Mouse (Mus musculus) kidney, embryonic 16.5 days (tissue): ENCODE results near the gene Psd4. TPM values are rescaled to one million over a fixed set of nuclear protein-coding genes. Genes with fewer than 3 reads are reported as not detected.

Source experiments
- ATAC-seq: fragments of 200-750 bp; cut with Nextera tagmentation; 2 replicates; pipeline ENCODE4 v1.8.0; 2017; ENCODE audit warnings: moderate TSS enrichment; ENCODE audit not compliant: low FRiP score, low TSS enrichment
- H3K27ac ChIP-seq: fragments of 300-500 bp; sonication (generic); 2 replicates; pipeline ENCODE4 v1.5.1; 2014; ENCODE audit warnings: low read length
- H3K27me3 ChIP-seq: fragments of 300-500 bp; sonication (generic); 2 replicates; pipeline ENCODE4 v1.6.1; 2014; ENCODE audit warnings: low read length, control low read depth, mixed read lengths; ENCODE audit not compliant: insufficient read depth
- H3K36me3 ChIP-seq: fragments of 300-500 bp; sonication (generic); 2 replicates; pipeline ENCODE4 v1.6.1; 2014; ENCODE audit warnings: low read length, control low read depth, mixed read lengths; ENCODE audit not compliant: insufficient read depth
- H3K4me1 ChIP-seq: fragments of 300-500 bp; sonication (generic); 2 replicates; pipeline ENCODE4 v1.6.1; 2014; ENCODE audit warnings: low read length, control low read depth, mixed read lengths; ENCODE audit not compliant: insufficient read depth
- H3K4me2 ChIP-seq: fragments of 300-500 bp; sonication (generic); replicated peaks from 2 replicates; pipeline ENCODE4 v1.6.1; 2014; ENCODE audit warnings: low read depth, low read length
- H3K4me3 ChIP-seq: fragments of 300-500 bp; sonication (generic); 2 replicates; pipeline ENCODE4 v1.5.1; 2014; ENCODE audit warnings: mild to moderate bottlenecking, low read length
- H3K9ac ChIP-seq: fragments of 300-500 bp; sonication (generic); replicated peaks from 2 replicates; pipeline ENCODE4 v1.6.1; 2014; ENCODE audit warnings: low read length
- H3K9me3 ChIP-seq: fragments of 300-500 bp; sonication (generic); 2 replicates; pipeline ENCODE4 v1.6.1; 2016; ENCODE audit warnings: low read length, control low read depth
- WGBS: fragments of 180-500 bp; shearing (Covaris S2); extraction: QIAGEN DNeasy Blood & Tissue Kit; methylation state at CpG from one replicate; pipeline ENCODE4 v1.1.7; 2014; 5-methylcytosine and 5-hydroxymethylcytosine counted together
- polyA plus RNA-seq: library from polyadenylated mRNA; unstranded; fragments of >200 nt; fragmentation: Nextera tagmentation; extraction: Ambion mirVana; gene quantifications from 2 replicates; pipeline ENCODE4 v1.2.1, GENCODE M21; 2015

Gene Psd4
- polyA plus RNA-seq, 1 experiment from 2014 or later = 3.1 TPM

DNA sequence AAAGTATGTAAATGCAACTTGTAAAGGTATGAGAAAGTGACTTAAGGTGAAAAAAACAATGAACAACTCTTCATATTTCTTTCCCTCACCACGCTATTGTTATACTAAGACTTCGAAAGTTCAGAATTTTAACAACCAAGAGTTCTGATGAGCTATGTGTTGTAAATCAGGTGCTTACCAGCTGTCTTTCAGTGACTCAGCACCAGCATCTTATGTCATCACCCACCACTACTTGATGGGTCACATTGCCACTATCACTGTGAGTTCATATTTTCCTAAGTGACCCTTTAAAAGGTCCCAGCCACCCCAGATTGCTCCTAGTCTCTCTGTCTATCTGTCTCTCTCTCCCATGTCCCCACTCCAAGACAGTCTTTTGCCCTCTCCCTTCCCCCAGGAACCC is 14.3 kb upstream of the Psd4 start:
- H3K27ac ChIP-seq = no peak overlapping the region
- no peak overlapping the region for H3K9ac ChIP-seq
- H3K4me2 ChIP-seq = no peak overlapping the region
- 87% methylated on average over 2 of the region's 2 CpGs for WGBS
- no peaks in the 10 kb centered on the region for H3K4me1 ChIP-seq
- ATAC-seq = no peak
- H3K36me3 ChIP-seq = no peaks in the 10 kb centered on the region
- H3K27me3 ChIP-seq = no peaks in the 10 kb centered on the region
- no peaks in the 10 kb centered on the region for H3K9me3 ChIP-seq
- no peak overlapping the region for H3K4me3 ChIP-seq

GRCm38 (mm10) chr2:24357642-24358041 is 9.7 kb upstream of the Psd4 start:
- H3K36me3 ChIP-seq = no peaks in the 10 kb centered on the region
- no peaks in the 10 kb centered on the region for H3K9me3 ChIP-seq
- no peak overlapping the region for H3K4me2 ChIP-seq
- no peak overlapping the region for H3K27ac ChIP-seq
- H3K4me3 ChIP-seq = no peak overlapping the region
- H3K4me1 ChIP-seq = no peaks in the 10 kb centered on the region
- 6% methylated on average over 1 of the region's 1 CpGs for WGBS
- H3K9ac ChIP-seq = no peak overlapping the region
- ATAC-seq = no peak
- no peaks in the 10 kb centered on the region for H3K27me3 ChIP-seq

DNA sequence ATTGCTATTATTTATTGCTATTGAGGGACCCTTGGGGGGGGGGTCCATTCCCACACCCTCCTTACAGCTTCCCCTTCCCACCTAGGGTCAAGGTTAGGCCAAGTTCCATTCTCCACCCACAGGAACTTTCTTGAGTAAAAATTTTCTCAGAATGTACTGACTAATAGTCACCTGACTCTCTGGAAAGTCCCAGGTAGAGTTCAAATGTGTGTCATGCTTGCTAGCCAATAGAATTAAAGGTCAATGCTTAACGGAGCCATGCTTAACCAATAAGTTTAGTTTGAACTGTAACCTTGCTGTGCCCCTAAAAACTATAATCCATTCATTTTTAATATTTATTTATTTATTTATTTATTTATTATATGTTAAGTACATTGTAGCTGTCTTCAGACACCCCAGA is 8.0 kb upstream of the Psd4 start:
- ATAC-seq = no peak
- 93% methylated on average over 1 of the region's 1 CpGs for WGBS
- H3K27ac ChIP-seq = no peak overlapping the region
- H3K9me3 ChIP-seq = no peaks in the 10 kb centered on the region
- H3K27me3 ChIP-seq = no peaks in the 10 kb centered on the region
- no peaks in the 10 kb centered on the region for H3K4me1 ChIP-seq
- no peak overlapping the region for H3K4me2 ChIP-seq
- H3K4me3 ChIP-seq = no peak overlapping the region
- H3K9ac ChIP-seq = no peak overlapping the region
- no peaks in the 10 kb centered on the region for H3K36me3 ChIP-seq

- H3K4me1 ChIP-seq = peaks cover 11% of the 10 kb centered on the region; the same call in 1 of the 2 replicates
- H3K4me3 ChIP-seq = no peak overlapping the region
- H3K27me3 ChIP-seq = no peaks in the 10 kb centered on the region
- no peak for ATAC-seq
- no peak overlapping the region for H3K27ac ChIP-seq
- H3K9ac ChIP-seq = no peak overlapping the region
- no peak overlapping the region for H3K4me2 ChIP-seq
- WGBS = 72% methylated on average over 3 of the region's 3 CpGs
- H3K9me3 ChIP-seq = no peaks in the 10 kb centered on the region
- H3K36me3 ChIP-seq = no peaks in the 10 kb centered on the region
Measured at GRCm38 (mm10) chr2:24363818-24364217, 3.6 kb upstream of the Psd4 start.

DNA sequence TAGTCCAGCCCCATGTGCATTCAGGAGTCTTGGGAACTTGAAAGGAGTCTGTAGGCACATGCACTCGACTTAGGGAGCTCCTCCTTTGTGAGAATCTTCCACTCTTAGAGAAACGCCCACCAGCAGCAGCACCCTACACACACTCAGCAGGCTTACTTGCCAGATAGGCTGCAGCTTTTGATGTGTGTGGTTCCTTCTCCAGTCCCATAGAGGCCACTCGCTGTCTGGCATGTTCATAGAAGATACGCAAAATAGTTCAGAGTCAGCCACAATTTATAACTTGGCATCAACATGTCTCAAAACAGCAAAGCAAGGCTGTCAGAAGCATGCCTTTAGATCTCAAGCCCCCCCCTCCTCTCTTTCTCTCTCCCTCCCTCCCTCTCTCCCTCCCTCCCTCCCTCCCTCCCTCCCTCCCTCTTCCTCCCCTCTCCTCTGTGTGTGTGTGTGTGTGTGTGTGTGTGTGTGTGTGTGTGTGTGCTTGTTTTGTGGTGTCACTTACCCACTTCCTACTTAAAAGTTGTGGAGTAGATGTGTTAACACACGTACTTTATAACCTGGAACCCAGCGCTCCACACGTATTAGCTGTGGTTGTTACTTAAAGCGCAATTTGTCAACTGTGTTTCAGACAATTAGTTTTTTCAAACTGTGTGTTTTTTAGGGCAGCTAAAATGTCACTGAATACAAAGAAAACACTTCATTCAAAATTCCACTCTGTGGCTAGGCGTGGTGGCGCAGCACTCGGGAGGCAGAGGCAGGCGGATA is 985 bp upstream of the Psd4 start:
- Histone ChIP-seq H3K27me3 (no peaks in the 10 kb centered on the region), H3K4me2 (no peak overlapping the region), H3K9ac (no peak overlapping the region), H3K27ac (no peak overlapping the region; the same call in 1 of the 2 replicates), H3K4me3 (no peak overlapping the region), H3K9me3 (no peaks in the 10 kb centered on the region), H3K36me3 (no peaks in the 10 kb centered on the region), H3K4me1 (peaks cover 11% of the 10 kb centered on the region; the same call in 1 of the 2 replicates)
- 66% methylated on average over 12 of the region's 12 CpGs for WGBS
- no peak for ATAC-seq

DNA sequence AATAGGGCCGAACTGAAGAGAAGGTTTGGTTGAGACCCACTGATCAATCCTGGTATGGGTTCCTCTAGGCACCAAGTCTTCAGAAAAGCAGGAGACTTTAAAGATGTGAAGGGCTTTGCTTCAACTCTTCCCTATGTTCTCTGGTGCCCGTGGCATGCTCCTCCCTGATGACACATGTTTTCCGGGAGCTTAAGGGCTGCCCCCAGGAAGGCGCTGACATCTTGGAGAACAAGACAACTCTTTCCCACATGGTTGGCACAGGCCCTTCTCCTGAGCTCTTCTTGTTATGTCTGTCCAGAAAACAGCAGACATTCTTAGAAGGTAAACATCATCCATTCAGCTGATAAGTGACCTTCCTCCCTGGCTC is 498 bp downstream of the Psd4 start:
- WGBS = 65% methylated on average over 4 of the region's 4 CpGs
- Histone ChIP-seq H3K27me3 (no peaks in the 10 kb centered on the region), H3K9ac (peak overlapping the region; percentile 49; the same call in 1 of the 2 replicates), H3K4me3 (peak overlapping the region; percentile 40), H3K4me2 (peak overlapping the region; percentile 66), H3K4me1 (peaks cover 11% of the 10 kb centered on the region; the same call in 1 of the 2 replicates), H3K27ac (no peak overlapping the region), H3K36me3 (no peaks in the 10 kb centered on the region), H3K9me3 (no peaks in the 10 kb centered on the region)
- ATAC-seq = peak; percentile 21; the same call in 1 of the 2 replicates

GRCm38 (mm10) chr2:24378747-24379450 is 11.5 kb downstream of the Psd4 start:
- WGBS = 73% methylated on average over 5 of the region's 5 CpGs
- no peak for ATAC-seq
- no peak overlapping the region for H3K27ac ChIP-seq

DNA sequence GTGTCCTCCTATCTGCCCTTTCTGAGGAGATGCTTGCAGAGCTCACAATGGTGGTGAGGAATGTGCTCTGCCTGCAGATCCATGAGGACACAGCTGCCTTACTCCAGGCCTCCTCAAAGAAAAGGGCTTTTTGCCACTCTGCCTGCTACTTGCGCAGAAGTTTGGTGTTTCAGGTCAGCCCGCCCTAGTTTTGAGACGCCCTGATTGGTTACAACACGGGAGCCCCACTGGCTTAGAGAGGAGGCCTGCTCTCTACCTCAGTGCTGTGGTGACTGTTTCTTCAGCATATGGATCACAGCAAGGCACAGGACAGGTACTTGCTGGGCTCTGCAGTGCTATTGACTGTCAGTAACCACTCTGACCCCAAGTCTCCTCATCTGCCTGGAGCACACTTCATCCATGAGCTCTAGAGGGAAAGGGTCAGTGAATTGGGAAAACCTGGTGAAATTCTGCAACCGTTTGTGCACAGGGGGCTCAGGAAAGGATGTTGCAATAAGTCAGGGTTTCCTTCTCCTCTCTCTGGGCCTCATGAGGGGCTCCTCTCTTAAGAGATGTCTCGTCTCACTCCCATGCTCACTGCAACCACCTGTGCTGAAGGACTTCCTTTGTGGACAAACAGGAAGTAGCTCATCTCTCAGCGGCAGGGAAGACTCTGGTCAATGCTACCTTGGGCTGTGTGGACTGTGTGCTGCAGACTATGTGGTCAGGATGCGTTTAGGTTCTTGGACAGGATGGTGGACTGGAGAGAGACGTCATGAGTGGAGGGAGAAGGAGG is 15.3 kb downstream of the Psd4 start:
- no peak overlapping the region for H3K4me2 ChIP-seq
- no peaks in the 10 kb centered on the region for H3K36me3 ChIP-seq
- no peaks in the 10 kb centered on the region for H3K9me3 ChIP-seq
- no peak; the same call in 1 of the 2 replicates for ATAC-seq
- H3K9ac ChIP-seq = no peak overlapping the region
- no peak overlapping the region for H3K4me3 ChIP-seq
- H3K27ac ChIP-seq = no peak overlapping the region
- H3K27me3 ChIP-seq = no peaks in the 10 kb centered on the region
- H3K4me1 ChIP-seq = no peaks in the 10 kb centered on the region
- 80% methylated on average over 9 of the region's 9 CpGs for WGBS

More at GRCm38 (mm10) chr2:24378747-24379450, 11.5 kb downstream of the Psd4 start:
- H3K36me3 ChIP-seq = no peaks in the 10 kb centered on the region
- H3K9ac ChIP-seq = no peak overlapping the region
- H3K4me1 ChIP-seq = no peaks in the 10 kb centered on the region
- no peak overlapping the region for H3K4me2 ChIP-seq
- no peaks in the 10 kb centered on the region for H3K27me3 ChIP-seq
- H3K4me3 ChIP-seq = no peak overlapping the region
- no peaks in the 10 kb centered on the region for H3K9me3 ChIP-seq

DNA sequence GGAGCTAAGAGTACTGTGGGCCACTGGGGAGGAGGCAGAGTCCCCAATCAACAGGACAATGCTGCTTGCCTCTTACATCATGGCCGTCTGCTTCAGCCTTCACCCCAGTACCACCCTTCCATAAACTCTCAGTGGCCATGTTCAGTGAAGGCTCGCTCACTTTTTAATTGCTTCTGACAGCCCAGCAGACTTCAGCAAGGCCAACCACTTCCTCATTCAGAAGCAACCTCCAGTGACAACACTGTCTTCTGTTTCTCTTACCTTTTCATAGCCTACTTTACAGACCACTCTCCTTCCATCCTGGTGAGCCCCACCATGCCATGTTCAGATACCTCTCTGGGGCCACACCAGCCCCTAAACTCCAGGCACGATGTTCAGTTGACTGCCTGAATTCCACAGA is 16.3 kb downstream of the Psd4 start:
- WGBS = 81% methylated on average over 3 of the region's 3 CpGs

More for the DNA sequence above, 16.3 kb downstream of the Psd4 start:
- no peak overlapping the region for H3K4me3 ChIP-seq
- no peak for ATAC-seq
- no peak overlapping the region for H3K9ac ChIP-seq
- no peaks in the 10 kb centered on the region for H3K36me3 ChIP-seq
- H3K27me3 ChIP-seq = no peaks in the 10 kb centered on the region
- H3K4me1 ChIP-seq = no peaks in the 10 kb centered on the region
- H3K4me2 ChIP-seq = no peak overlapping the region
- no peak overlapping the region for H3K27ac ChIP-seq
- no peaks in the 10 kb centered on the region for H3K9me3 ChIP-seq
